Mouse (Mus musculus): ENCODE results near the gene Prss56.

The Prss56 gene

DNA sequence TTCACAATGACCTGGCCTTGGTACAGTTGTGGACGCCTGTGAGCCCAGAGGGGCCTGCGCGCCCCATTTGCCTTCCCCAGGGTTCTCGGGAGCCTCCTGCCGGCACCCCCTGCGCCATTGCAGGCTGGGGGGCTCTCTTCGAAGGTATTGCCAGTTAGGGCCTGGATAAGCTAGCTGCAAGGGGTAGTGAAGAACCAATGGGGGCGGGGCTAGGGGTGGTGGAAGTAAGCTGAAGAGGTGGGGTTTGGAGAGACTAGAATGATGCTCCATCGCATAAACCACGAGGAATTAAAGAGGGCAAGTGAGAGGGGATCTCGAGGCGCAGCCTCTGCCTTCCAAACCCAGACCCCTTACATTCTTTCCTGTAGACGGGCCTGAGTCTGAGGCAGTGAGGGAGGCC is 2.4 kb downstream of the Prss56 start:
- DNase-seq (ENCODE audit: low spot score in 2 of 2) = no peak

DNA sequence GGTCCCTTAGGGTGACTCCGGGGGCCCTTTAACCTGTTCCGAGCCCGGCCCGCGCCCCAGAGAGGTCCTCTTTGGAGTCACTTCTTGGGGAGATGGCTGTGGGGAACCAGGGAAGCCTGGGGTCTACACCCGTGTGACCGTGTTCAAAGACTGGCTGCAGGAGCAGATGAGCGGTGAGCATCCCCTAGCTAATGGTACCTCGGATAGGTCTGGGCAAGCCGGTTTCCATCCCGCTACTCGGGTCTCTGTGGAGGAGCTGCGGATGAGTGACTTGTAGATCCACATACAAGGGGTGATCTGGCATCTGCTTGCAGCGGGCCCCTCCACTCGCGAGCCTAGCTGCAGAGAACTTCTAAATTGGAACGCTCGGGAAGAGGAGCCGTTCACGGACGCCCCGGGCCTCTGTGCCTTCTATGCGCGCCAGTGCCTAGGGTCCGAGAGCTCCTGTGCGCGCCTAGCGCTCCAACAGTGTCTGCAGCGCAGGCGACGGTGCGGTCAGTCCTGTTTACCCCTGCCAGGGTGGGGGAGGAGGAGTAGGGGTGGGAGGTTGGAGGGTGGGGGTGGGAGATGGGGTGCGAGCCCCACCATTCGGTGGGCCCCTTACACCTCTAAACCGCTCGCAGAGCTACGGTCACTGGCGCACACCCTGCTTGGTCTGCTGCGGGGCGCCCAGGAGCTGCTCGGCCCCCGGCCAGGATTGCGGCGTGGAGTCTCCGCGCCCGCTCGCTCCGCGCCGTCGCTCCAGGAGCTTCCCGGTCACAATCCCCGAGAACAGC is 3.3 kb downstream of the Prss56 start:
- DNase-seq (ENCODE audit: low spot score in 2 of 2) = no peak

DNA sequence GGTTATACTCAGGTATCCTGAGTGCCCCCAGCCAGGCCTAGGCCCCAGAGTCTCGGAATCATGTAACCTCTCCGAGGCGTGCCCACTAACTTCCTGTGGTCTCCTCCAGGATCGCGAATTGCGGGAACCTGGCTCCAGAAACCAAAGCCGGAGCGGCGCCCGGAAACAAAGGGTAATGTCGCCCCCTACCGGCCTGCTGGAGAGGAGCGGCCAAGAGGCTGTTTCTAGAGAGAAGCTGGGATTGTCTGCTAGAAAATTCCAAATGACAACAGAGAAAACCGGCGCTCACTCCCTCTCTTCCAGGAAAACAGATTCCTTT is 3.9 kb downstream of the Prss56 start:
- peak; percentile 78 to 81 for DNase-seq (ENCODE audit: low spot score in 2 of 2)

DNA sequence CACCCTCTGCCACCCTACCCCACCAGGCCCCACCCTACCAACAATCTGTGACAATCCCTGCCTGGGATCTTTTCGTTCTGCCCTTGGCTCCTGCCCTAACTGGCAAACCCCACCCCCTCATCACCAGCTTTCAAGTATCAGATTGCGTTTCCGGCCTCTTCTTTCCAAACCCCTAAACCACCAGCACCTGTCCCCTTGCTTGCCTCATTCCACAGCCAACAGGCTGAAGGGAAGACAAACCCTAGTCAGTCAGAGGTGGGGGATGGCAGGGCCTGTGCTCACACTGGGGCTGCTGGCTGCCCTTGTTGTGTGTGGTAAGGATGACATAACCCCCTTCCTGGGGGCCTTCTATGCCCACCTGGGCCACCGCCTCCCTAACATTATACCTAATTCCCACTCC is 7.3 kb downstream of the Prss56 start, which contains the start of gene Chrnd:
Gene Chrnd, plus strand, starts transcription at position 179 of the 400 bp plus-strand sequence.
- no peak for DNase-seq (ENCODE audit: low spot score in 2 of 2)

DNA sequence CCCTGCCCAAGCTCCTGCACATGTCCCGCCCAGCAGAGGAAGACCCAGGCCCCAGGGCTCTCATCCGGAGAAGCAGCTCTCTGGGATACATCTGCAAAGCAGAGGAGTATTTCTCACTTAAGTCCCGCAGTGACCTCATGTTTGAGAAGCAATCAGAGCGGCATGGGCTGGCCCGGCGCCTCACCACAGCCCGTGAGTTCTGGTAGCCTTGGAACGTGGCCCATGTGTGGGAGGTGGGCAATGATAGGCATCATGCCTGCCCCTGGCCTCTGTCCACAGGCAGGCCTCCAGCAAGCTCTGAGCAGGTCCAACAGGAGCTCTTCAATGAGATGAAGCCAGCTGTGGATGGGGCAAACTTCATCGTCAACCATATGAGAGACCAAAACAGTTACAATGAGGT is 14.2 kb downstream of the Prss56 start:
- no peak for DNase-seq (ENCODE audit: low spot score in 2 of 2)

DNA sequence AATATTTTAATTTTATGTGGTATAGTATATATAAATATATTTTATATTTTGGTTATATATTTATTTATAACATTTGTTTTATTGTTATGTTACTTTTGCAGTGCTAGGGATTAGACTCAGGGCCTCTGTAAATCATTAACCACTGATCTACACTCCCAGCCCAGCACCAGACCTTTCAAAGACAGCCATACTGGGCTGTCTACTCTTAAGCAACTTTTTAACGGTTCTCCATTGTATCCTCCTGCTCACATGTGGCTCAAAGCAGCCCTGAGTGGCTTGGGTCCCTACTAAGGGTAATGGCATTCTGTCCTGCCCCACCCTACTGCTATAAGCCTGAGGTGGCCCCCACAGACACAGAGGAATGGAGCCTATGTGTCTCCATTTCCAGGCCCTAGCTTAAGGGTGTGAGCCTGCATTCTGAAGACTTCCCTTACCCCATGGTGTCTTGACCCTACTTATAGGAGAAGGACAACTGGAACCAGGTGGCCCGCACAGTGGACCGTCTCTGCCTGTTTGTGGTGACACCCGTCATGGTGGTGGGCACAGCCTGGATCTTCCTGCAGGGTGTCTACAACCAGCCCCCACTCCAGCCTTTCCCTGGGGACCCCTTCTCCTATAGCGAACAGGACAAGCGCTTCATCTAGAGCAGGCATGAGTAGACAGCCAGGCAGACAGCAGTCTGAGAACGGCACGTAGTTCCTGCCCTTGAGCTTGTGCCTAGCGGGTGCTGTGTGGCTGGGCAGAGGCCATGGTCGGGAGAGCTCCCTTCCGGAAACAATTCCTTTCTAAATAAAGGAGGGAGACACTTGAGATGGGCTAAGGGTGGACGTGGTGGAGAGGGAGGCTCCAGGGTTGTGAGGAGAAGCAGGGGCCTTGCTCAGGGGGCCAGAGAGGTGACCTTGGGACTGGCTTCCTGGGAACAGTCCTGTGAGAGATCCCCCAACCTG is 15.3 kb downstream of the Prss56 start:
- no peak for DNase-seq (ENCODE audit: low spot score in 2 of 2)

DNA sequence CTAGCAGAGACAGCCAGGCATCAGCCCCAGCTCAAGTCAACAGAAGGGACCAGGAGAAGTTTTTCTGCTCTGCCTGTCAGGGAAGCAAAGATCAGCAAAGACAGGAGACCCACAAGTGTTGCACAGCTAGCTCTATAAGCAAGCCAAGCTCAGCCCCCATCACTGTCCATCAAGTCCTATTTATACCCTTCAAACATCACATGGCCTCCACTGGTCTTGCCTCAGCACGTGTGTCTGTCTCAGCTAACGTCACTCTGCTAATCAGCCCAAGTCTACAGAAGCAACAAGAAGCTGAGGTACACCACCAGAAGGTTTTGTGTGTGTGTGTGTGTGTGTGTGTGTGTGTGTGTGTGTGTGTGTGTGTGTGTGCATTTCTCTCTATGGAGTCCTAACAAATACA is 17.7 kb downstream of the Prss56 start:
- no peak for DNase-seq (ENCODE audit: low spot score in 2 of 2)

DNA sequence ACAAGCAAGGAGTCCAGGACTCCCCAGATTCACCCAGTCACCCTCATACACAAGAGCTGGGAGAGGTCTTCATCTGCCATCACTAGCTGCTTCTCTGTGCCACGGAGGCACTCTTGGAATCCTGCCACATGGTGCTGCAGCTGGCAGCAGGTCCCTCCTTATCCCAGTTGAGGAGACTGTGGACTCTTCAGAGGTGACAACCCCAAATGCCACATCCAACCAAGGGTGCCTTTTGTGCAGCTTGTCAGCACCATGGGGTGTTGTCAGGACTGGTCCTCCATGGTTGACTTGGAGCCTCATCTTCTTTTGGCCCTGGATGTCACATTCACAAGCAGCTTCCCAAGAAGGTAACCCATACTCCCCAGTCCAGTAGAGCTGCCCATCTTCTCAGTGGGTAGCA is 18.7 kb downstream of the Prss56 start:
- DNase-seq (ENCODE audit: low spot score in 2 of 2) = no peak

DNA sequence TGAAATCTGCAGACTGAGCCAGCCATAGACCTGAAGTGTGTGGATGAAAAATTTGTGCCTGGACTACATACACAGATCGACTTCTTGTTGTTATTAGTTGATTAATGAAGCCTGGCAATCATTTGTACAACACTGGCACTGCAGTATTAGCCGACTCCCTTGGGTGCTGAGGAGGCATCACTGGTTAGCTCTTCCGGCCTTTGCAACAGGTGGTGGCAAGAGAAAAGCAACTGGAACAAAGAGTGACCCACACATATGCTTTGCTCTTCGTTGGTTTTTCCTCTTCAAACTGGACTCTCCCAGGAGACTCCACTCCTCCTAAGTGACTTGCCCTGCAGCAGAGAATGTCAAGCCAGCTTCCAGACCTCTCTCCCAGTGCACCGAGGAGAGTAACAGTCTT is 20.7 kb downstream of the Prss56 start:
- DNase-seq (ENCODE audit: low spot score in 2 of 2) = no peak

DNA sequence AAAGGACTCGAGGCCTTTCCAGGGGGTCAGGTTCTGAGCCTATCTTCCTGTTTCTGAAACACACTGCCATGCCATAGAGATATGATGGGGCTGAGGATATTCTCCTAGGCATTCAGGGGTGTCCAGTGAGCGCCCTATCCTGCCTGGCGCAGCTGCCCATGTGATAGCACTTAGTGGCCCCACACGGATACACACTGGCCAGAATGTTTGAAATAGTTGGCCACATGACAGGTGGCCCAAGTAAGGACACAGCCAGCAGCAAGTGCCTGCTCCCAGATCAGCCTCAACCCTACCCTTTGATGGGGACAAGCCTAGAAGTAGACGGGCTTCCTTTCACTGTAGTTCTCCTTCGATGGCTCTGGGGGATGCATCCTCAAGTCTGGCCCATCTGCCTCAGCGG is 21.4 kb downstream of the Prss56 start, which contains the start of gene Chrng:
Gene Chrng, plus strand, starts transcription at position 193 of the 400 bp plus-strand sequence.
- DNase-seq (ENCODE audit: low spot score in 2 of 2) = no peak

DNA sequence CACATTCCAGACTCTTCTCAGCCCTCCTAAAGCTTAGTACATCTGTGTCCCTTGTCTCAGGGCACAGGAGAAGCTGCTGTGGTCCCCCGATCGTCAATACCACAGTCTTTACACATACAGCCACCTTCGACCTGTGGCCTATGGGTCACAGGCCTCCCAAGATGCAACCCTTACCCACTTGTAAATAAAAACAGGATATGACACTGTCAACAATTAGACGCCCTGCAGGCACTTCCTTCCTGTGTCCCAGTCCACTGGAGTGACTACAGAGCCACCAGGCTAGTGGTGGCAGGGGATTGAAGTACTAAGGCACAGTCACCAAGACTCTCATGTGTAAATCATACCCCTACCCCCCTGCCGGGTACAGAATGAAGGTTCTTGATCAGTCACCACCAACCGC is 21.9 kb downstream of the Prss56 start:
- no peak for DNase-seq (ENCODE audit: low spot score in 2 of 2)

DNA sequence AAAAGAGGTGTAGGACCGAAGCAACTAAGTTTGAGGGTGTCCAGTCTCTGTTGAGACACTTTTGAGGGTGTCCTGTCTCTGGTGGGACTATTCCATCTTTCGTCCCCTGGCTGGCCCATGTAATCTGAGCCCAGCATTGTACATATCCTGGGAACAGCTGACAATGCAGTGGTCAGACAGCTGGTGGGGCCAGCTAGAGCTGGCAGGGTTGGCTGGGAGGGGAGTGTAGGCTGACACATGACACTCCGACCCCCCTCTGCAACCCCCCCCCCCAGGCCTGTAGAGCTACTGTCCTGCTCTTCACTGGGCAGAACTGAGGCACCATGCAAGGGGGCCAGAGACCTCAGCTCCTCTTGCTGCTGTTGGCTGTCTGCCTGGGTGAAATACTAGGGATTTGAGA is 22.4 kb downstream of the Prss56 start:
- DNase-seq (ENCODE audit: low spot score in 2 of 2) = no peak

DNA sequence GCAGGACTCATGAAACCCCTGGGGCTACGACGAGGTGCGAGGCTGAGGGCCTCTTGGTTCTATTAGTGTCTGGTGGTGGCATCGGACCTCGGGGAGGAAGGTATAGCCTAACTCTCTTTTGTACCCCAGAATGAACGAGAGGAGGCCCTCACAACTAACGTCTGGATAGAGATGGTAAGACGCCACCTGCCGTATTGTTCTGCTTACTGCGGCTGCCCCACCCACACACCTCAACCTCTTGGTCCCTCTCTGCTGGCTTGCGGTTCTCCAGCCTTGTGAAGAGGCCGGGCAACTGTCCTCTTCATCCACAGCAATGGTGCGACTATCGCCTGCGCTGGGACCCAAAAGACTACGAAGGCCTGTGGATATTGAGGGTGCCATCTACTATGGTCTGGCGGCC is 23.2 kb downstream of the Prss56 start:
- no peak for DNase-seq (ENCODE audit: low spot score in 2 of 2)

DNA sequence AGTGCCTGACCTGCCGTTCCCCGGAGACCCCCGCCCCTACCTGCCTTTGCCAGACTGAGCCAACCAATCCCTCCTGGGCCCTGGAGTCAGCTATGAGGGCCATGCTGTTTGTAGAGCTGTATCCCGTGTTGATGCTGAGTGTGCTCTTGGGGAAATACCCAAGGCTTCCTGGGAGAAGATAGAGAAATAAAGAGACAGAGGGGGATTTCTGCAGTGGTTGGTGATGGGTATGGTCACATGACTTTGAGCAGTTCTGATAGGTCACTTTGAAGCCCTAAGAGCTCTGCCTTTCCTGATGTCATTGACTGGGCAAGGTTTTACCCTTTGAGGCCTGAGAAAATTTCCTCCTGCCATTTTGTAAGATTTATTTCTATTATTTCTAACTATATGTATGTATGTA is 28.3 kb downstream of the Prss56 start:
- no peak for DNase-seq (ENCODE audit: low spot score in 2 of 2)

DNA sequence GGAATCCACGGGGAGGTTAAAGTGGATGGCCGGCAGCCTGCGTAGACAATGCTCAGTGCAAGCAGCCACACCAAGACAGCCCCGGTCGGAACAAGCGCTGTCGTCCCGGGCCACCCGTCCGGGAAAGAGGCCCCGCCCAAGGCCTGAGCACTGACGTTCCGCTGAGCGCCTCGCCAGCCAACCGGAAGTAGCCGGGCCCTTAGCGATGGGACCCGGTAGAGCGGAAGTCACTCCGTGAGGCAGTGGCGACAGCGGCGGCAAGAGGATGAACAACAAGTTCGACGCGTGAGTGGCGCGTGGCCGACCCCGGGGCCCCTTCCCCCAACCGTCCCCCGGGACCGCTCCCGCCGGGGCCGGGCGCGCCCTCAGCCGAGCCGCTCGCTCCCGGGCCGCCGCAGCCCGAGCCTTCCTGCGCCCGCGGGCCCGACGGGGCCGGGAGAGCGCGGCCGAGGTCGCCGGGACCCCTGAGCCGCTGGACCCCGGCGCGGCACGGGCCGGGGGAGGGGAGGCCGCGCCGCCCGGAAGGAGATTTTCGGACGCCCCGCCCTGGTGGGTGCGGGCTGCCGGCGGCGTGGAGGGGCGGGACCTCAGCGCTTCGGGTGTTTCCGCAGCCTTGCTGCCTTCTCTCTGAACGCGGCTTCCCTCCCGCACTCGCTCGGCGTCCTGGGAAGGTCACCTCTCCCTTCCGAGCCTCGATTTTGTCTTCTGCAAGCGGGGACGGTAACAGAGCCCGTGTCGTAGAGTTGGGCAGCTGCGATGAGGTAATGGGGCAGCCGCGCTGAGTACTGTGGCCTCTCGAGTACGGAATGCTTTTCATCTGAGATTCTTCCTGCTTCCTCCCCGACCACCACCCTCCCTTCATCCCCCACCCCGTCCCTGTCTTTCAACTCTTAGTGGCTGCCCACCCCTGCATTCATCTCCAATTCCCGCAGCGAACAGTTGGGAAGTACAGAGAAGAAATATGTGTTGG is 30.9 kb downstream of the Prss56 start, which contains the start of gene Eif4e2:
Gene Eif4e2, plus strand, starts transcription at position 180 of the 970 bp plus-strand sequence.
- peak; percentile 89 to 92 for DNase-seq (ENCODE audit: low spot score in 2 of 2)

DNA sequence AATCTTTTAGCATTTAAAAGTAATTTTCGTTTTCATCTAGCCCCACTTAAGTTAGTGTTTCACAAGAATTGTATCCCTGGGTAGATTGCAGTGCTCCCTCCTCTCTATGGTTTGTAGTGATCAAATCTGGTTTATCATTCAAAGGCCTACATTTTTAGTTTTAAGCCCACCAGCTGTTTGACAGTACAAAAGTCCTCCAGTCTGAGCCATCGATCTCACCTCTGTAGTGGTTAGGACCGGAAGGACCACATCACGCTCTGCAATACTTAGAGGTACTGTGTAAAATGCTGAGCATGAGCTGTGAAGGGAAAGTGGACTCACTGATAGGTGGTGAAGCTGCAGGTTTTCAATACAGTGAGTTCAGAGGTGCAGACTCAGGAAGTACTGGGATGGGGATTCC is 31.6 kb downstream of the Prss56 start:
- no peak for DNase-seq (ENCODE audit: low spot score in 2 of 2)

DNA sequence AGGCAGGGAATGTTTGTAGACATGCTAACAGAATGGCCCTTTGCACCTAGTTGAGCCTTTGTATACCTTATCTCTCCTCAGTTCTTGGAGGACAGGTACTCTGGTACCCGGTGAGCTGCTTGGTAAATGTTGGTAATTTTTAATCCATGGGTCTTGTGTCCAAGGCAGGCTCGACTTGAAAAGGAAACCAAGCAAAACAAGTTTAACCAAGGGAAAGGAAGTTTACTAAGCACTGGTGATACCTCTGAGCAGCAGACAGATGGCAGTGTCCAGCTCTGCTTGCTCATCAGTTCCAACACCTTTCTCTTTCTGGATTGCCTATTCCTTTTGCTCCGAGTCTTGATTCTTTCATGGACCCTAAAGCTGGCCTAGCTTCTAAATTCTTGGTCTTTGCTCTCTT is 34.8 kb downstream of the Prss56 start:
- no peak for DNase-seq (ENCODE audit: low spot score in 2 of 2)

DNA sequence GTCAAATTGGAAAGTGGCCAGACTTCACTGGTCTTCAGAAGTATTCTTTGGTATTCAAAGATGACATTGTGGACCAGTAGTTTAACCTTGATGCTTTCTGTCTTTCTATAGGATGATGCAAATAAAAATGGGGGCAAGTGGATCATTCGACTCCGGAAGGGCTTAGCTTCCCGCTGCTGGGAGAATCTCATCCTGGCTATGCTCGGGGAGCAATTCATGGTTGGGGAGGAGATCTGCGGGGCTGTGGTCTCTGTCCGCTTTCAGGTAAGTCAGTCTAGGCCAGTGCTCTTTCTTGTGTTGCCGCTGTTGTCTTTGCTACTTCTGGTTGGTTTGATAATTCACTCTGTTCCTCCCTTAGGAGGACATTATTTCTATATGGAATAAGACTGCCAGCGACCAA is 42.6 kb downstream of the Prss56 start:
- no peak for DNase-seq (ENCODE audit: low spot score in 2 of 2)

DNA sequence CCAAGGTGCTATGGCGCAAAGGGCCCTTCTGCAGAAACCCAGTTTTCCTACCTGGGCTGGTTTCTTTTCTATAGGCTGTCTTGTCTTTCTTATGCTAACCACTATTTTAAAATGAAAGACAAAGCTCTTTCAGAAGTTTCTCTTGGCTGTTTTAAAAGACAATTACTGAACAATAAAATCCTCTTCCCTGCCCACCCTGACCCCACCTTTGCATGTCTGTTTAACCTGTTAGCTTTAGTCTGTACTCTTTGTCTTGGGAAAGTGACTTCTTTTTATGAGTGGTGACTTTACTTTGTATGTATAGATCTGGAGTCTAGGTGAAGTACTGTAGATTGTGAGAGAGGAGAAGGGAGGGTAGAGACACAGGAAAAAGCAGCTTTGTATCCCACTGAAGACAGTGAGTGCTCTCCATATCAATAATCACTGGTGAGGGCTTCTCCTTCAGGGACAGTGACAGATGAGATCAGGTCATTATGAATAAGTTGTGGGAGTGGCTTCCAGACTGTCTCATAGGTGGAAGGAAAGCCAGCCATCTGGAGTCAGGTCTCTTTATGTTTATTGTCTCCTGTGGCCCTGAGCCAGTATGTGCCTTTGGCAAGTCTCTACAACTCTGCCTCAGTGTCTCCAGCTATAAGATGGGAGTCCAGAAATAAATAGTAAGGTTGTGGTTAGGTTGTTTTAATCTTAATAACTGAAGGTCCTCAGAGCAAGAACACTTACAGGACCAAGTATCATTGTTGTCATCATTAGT is 43.5 kb downstream of the Prss56 start:
- DNase-seq (ENCODE audit: low spot score in 2 of 2) = no peak

DNA sequence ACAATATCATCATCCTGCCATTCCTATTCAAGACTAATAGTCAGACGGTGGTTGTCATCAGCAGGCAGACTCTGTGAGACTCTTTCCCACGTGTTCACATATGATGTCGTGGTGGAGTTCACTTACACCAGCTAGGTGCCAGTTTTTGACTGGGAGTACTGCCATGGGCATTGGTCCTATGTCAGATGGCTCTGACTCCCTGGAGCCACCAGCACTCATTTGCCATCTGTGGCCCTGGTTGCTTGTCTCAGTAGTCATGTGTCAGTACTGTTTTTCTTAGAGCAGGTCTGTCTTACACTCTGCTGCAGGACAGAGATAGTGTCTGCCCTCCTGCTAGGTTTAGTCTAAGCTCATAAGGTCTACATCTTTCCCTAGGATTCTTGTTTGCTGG is 44.0 kb downstream of the Prss56 start:
- DNase-seq (ENCODE audit: low spot score in 2 of 2) = peak in 1 of 2 experiments; percentile 31

DNA sequence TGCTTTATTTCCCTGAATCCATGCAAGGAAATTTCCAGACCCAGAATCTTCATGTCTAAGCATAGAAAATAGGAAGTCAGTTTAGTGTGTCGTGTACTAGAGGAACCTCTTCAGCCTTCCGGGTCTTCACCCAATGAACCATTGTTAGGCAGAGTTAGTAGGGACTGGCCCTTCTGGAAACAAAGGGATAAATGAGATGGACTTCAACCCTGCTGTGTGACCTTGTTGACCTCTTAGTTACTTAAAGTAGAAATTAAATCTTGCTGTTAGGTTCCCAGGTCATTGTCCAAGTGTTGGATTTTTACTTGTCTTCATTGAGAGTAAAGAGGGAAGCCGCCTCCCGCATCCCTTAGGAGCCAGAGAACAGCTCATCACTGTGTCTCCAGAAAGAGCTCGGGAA is 47.5 kb downstream of the Prss56 start:
- no peak for DNase-seq (ENCODE audit: low spot score in 2 of 2)

All from cerebellum, postnatal 4 days (tissue).